Mouse (Mus musculus): Measurements from ENCODE around the gene Aatk. TPM values are rescaled to one million over a fixed set of nuclear protein-coding genes. Genes with fewer than 3 reads are reported as not detected.

Gene Aatk
- polyA plus RNA-seq, 1 experiment from 2014 or later = 3.4 TPM

GRCm38 (mm10) chr11:120032052-120032451 is 14.9 kb downstream of the Aatk start:
- Histone ChIP-seq H3K4me2 (replicated peaks) (0 out of 2 replicates have a peak overlapping the region, but pooled peaks have one; percentile 14), H3K36me3 (no peaks in the 10 kb centered on the region), H3K27me3 (replicated peaks) (no peaks in the 10 kb centered on the region), H3K4me3 (replicated peaks) (no peak overlapping the region), H3K9me3 (no peaks in the 10 kb centered on the region), H3K9ac (no peak overlapping the region), H3K4me1 (replicated peaks) (peaks cover 35% of the 10 kb centered on the region), H3K27ac (peak overlapping the region; percentile 54; the same call in 1 of the 2 replicates)
- no peak for ATAC-seq
- 33% methylated on average over 8 of the region's 8 CpGs for WGBS

GRCm38 (mm10) chr11:120030145-120030901 is 16.6 kb downstream of the Aatk start:
- Histone ChIP-seq H3K4me2 (replicated peaks) (no peak overlapping the region), H3K36me3 (no peaks in the 10 kb centered on the region), H3K9me3 (no peaks in the 10 kb centered on the region), H3K27ac (no peak overlapping the region), H3K4me1 (replicated peaks) (peaks cover 35% of the 10 kb centered on the region), H3K9ac (peak overlapping the region; percentile 26; the same call in 1 of the 2 replicates), H3K27me3 (replicated peaks) (no peaks in the 10 kb centered on the region), H3K4me3 (replicated peaks) (no peak overlapping the region)
- 30% methylated on average over 10 of the region's 10 CpGs for WGBS
- ATAC-seq = peak; percentile 37; the same call in 1 of the 2 replicates

GRCm38 (mm10) chr11:120029431-120030144 is 17.4 kb downstream of the Aatk start:
- ATAC-seq = peak; percentile 15; the same call in 1 of the 2 replicates
- peaks cover 35% of the 10 kb centered on the region for H3K4me1 ChIP-seq (replicated peaks)
- no peak overlapping the region for H3K27ac ChIP-seq
- no peak overlapping the region for H3K4me2 ChIP-seq (replicated peaks)
- H3K4me3 ChIP-seq (replicated peaks) = no peak overlapping the region
- peak overlapping the region; percentile 26; the same call in 1 of the 2 replicates for H3K9ac ChIP-seq
- 41% methylated on average over 9 of the region's 9 CpGs for WGBS
- H3K36me3 ChIP-seq = no peaks in the 10 kb centered on the region
- H3K27me3 ChIP-seq (replicated peaks) = no peaks in the 10 kb centered on the region
- no peaks in the 10 kb centered on the region for H3K9me3 ChIP-seq

GRCm38 (mm10) chr11:120028319-120029092 is 18.5 kb downstream of the Aatk start:
- ATAC-seq = peak; percentile 86
- Histone ChIP-seq H3K4me1 (replicated peaks) (peaks cover 35% of the 10 kb centered on the region), H3K9me3 (no peaks in the 10 kb centered on the region), H3K27ac (peak overlapping the region; percentile 51; the same call in 1 of the 2 replicates), H3K27me3 (replicated peaks) (no peaks in the 10 kb centered on the region), H3K4me2 (replicated peaks) (peak overlapping the region; percentile 34; the same call in 1 of the 2 replicates), H3K9ac (peak overlapping the region; percentile 17; the same call in 1 of the 2 replicates), H3K4me3 (replicated peaks) (no peak overlapping the region), H3K36me3 (no peaks in the 10 kb centered on the region)
- WGBS = 47% methylated on average over 18 of the region's 18 CpGs

- no peaks in the 10 kb centered on the region for H3K36me3 ChIP-seq
- 84% methylated on average over 3 of the region's 3 CpGs for WGBS
- no peak overlapping the region for H3K9ac ChIP-seq
- no peak overlapping the region for H3K4me3 ChIP-seq (replicated peaks)
- H3K27ac ChIP-seq = no peak overlapping the region
- H3K27me3 ChIP-seq (replicated peaks) = no peaks in the 10 kb centered on the region
- H3K4me2 ChIP-seq (replicated peaks) = no peak overlapping the region
- no peaks in the 10 kb centered on the region for H3K9me3 ChIP-seq
- peaks cover 29% of the 10 kb centered on the region for H3K4me1 ChIP-seq (replicated peaks)
- no peak for ATAC-seq
These were observed 20.0 kb downstream of the Aatk start for GRCm38 (mm10) chr11:120026941-120027340.

GRCm38 (mm10) chr11:120022841-120023240 is 24.1 kb downstream of the Aatk start:
- no peaks in the 10 kb centered on the region for H3K36me3 ChIP-seq
- no peak overlapping the region for H3K4me3 ChIP-seq (replicated peaks)
- H3K4me2 ChIP-seq (replicated peaks) = no peak overlapping the region
- H3K4me1 ChIP-seq (replicated peaks) = peaks cover under 1% of the 10 kb centered on the region; the same call in 1 of the 2 replicates
- H3K27me3 ChIP-seq (replicated peaks) = no peaks in the 10 kb centered on the region
- ATAC-seq = 0 out of 2 replicates have a peak, but pooled peaks have one; percentile 29
- no peaks in the 10 kb centered on the region for H3K9me3 ChIP-seq
- H3K27ac ChIP-seq = no peak overlapping the region
- WGBS = 65% methylated on average over 12 of the region's 12 CpGs
- H3K9ac ChIP-seq = no peak overlapping the region

GRCm38 (mm10) chr11:120022216-120022615 is 24.8 kb downstream of the Aatk start:
- Histone ChIP-seq H3K9me3 (no peaks in the 10 kb centered on the region), H3K27ac (no peak overlapping the region), H3K36me3 (no peaks in the 10 kb centered on the region), H3K4me1 (replicated peaks) (no peaks in the 10 kb centered on the region), H3K9ac (no peak overlapping the region), H3K4me2 (replicated peaks) (no peak overlapping the region), H3K4me3 (replicated peaks) (no peak overlapping the region), H3K27me3 (replicated peaks) (no peaks in the 10 kb centered on the region)
- ATAC-seq = no peak
- WGBS = 66% methylated on average over 8 of the region's 8 CpGs

GRCm38 (mm10) chr11:120021367-120021766 is 25.6 kb downstream of the Aatk start:
- Histone ChIP-seq H3K36me3 (no peaks in the 10 kb centered on the region), H3K4me2 (replicated peaks) (no peak overlapping the region), H3K9me3 (no peaks in the 10 kb centered on the region), H3K4me1 (replicated peaks) (no peaks in the 10 kb centered on the region), H3K4me3 (replicated peaks) (no peak overlapping the region), H3K9ac (no peak overlapping the region), H3K27me3 (replicated peaks) (no peaks in the 10 kb centered on the region), H3K27ac (no peak overlapping the region)
- no peak for ATAC-seq
- WGBS = 92% methylated on average over 16 of the region's 16 CpGs

- H3K36me3 ChIP-seq = no peaks in the 10 kb centered on the region
- no peak for ATAC-seq
These were observed 27.2 kb downstream of the Aatk start for GRCm38 (mm10) chr11:120019542-120020440.

GRCm38 (mm10) chr11:120017011-120017410 is 30.0 kb downstream of the Aatk start:
- no peak overlapping the region for H3K27ac ChIP-seq
- no peaks in the 10 kb centered on the region for H3K36me3 ChIP-seq
- peaks cover 8% of the 10 kb centered on the region for H3K27me3 ChIP-seq (replicated peaks)
- H3K9ac ChIP-seq = no peak overlapping the region
- no peak overlapping the region for H3K4me3 ChIP-seq (replicated peaks)
- WGBS = 76% methylated on average over 8 of the region's 8 CpGs
- H3K9me3 ChIP-seq = no peaks in the 10 kb centered on the region
- no peak overlapping the region for H3K4me2 ChIP-seq (replicated peaks)
- H3K4me1 ChIP-seq (replicated peaks) = peaks cover 7% of the 10 kb centered on the region; the same call in 1 of the 2 replicates
- no peak for ATAC-seq

More at GRCm38 (mm10) chr11:120019542-120020440, 27.2 kb downstream of the Aatk start:
- Histone ChIP-seq H3K27me3 (replicated peaks) (no peaks in the 10 kb centered on the region), H3K27ac (no peak overlapping the region), H3K4me2 (replicated peaks) (no peak overlapping the region), H3K9me3 (no peaks in the 10 kb centered on the region), H3K4me3 (replicated peaks) (no peak overlapping the region), H3K9ac (no peak overlapping the region), H3K4me1 (replicated peaks) (no peaks in the 10 kb centered on the region)
- WGBS = 72% methylated on average over 23 of the region's 23 CpGs

GRCm38 (mm10) chr11:120014758-120015157 is 32.2 kb downstream of the Aatk start:
- H3K27ac ChIP-seq = no peak overlapping the region
- no peaks in the 10 kb centered on the region for H3K9me3 ChIP-seq
- no peak overlapping the region for H3K9ac ChIP-seq
- WGBS = 87% methylated on average over 4 of the region's 4 CpGs
- peaks cover 14% of the 10 kb centered on the region for H3K27me3 ChIP-seq (replicated peaks)
- no peak overlapping the region for H3K4me2 ChIP-seq (replicated peaks)
- no peak overlapping the region for H3K4me3 ChIP-seq (replicated peaks)
- no peak for ATAC-seq
- peaks cover 7% of the 10 kb centered on the region; the same call in 1 of the 2 replicates for H3K4me1 ChIP-seq (replicated peaks)
- H3K36me3 ChIP-seq = no peaks in the 10 kb centered on the region

Measured in intestine, embryonic 15.5 days (tissue).